Mouse (Mus musculus) 3134 (cell line): Measurements from ENCODE around the gene Vmn1r8.
"Not testable (repeated sequence)": the region's sequence is repeated elsewhere in the genome, so short reads cannot be mapped to it uniquely, and the experiment has no call there.

Experiments used
- DNase-seq: peaks from one replicate; pipeline ENCODE4 v3.0.0-alpha.2; 2011; ENCODE audit warnings: low spot score; ENCODE audit not compliant: insufficient read length; ENCODE audit errors: extremely low read depth

The Vmn1r8 gene

DNA sequence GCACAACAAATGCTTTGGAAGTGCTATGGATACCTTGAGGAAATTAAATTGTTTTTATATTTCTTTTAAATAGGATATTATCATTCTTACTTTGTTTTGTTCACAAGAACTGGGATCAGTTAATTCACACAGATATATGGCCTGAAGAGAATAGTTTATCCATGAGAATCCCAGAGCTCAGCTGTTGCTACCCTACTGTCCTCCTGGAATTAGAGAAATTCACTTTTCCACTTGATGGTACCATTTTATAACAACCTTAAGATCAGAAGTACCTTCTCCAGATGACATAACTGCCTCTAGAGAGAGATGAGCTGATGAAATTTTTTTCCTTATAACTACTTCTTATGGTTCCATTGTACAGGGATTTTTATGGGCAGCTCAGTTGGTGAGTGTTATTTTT, at the start of gene Vmn1r8:
Gene Vmn1r8 (plus strand): TSS at position 301 of the 400 bp plus-strand sequence.
- no peak for DNase-seq

DNA sequence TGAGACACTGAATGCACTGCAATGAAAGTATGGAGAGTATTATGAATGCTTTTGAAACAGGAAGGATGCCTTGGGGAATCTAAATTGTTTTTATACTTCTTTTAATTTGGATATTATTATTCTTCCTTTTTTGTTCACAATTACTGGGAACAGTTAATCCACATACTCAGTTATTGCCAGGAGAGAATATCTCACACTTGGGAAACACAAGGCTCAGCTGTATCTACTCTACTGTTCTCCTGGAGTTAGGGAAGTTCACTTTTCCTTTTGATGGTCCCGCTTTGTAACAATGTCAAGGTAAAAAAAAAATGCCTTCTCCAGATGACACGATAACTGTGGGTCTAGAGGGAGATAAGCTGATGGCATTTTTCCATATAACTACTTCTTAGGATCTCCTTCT, 35.1 kb upstream of the Vmn1r8 start, which contains the start of gene Vmn1r6:
Gene Vmn1r6 (plus strand): TSS at position 301 of the 400 bp plus-strand sequence.
- no peak for DNase-seq

DNA sequence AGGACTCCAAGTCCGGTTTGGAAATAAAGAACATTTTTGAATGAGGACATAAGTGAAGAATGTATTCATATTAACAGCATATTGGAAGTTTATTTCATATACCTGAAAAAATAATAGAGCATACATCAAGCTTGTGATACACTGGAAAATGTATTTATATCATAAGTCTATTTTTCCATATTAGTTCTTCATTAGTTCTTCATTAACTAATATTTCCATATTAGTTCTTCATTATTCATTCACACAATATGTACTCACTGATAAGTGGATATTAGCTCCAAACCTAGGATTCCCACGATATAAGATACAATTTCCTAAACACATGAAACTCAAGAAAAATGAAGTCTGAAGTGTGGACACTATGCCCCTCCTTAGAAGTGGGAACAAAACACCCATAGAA, 6.9 kb upstream of the Vmn1r8 start, which contains the start of gene Vmn1r7:
Gene Vmn1r7 (minus strand): TSS at position 101 of the 400 bp plus-strand sequence.
- DNase-seq = not testable (repeated sequence)

DNA sequence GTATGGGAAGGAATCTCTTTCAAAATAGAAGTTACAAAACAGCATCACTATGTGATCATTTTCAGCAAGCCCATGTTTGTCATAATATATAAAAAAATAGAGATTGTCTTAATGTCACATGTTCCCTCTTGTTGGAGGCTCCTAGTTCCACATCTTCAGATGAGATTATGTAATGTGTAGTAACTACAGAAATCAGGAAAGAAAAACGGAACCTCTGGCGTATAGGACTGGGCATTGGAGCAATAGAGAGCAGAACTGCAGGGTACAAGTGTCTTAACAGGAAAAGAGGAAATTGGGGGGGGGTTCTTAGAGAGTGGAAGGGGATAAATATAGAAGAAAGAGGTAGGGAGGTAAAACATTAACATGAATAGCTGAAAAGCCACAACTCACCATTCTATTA, 2.6 kb downstream of the Vmn1r8 start:
- no peak for DNase-seq

GRCm38 (mm10) chr6:57063730-57064129, 31.6 kb downstream of the Vmn1r8 start:
- DNase-seq = no peak

- DNase-seq = no peak
Measured at GRCm38 (mm10) chr6:57066487-57066886, 34.4 kb downstream of the Vmn1r8 start, which contains the start of gene Vmn1r9. Vmn1r9 (plus strand) TSS chr6:57066787.
